Mouse (Mus musculus): ENCODE results near the gene Prrg2.

DNA sequence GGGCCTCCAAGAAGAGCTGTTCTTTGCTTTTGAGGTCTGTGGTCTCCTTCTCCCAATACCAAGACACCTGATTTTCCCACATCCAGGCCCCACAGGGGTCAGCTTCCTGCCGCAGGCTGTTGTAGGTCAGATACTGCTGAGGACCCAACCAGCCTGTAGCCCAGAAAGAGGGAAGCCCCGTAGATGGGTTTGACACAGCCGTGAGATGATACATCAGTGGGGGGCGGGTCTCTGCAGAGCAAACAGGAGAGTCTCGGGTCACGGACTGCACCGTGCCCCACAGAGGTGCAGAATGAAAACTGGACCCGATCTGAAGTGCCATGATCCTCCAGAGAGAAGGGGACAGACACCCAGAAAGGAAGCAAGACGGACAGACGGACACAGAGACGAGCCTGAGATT, 40.0 kb upstream of the Prrg2 start:
- no peak for TF ChIP-seq CTCF (IDR thresholded peaks at IDR 0.05; ENCODE audit: control insufficient read depth, insufficient read depth, insufficient replicate concordance, low read depth, low read length)
- no peak for TF ChIP-seq POLR2A (IDR thresholded peaks at IDR 0.05; ENCODE audit: control insufficient read depth, low read depth, low read length)

Measured in testis, adult 2 months (tissue).